Mouse (Mus musculus) spleen, adult 2 months (tissue): Measurements from ENCODE around the gene Snrpa. TPM values are rescaled to one million over a fixed set of nuclear protein-coding genes. Genes with fewer than 3 reads are reported as not detected.
A peak's percentile ranks its signal among the peaks of the same experiment; 100 is the strongest.

Experiments used
- DNase-seq, 2 experiments: peaks; one replicate each; pipeline versions ENCODE4 v3.0.0 to v3.0.0-alpha.2; 2012 to 2021; ENCODE audit warnings: low spot score in 2 of 2, low read depth in 1 of 2
- H3K27ac ChIP-seq: fragments of 200-500 bp; 2 replicates; pipeline ENCODE4 v1.5.1; 2012; ENCODE audit warnings: low read length, inconsistent platforms; ENCODE audit not compliant: insufficient read depth
- H3K27me3 ChIP-seq: fragments of 200-500 bp; 2 replicates; pipeline ENCODE4 v1.6.1; 2012; ENCODE audit warnings: mild to moderate bottlenecking, moderate library complexity, low read length, inconsistent platforms; ENCODE audit not compliant: control insufficient read depth, insufficient read depth
- H3K36me3 ChIP-seq: fragments of 200-500 bp; 2 replicates; pipeline ENCODE4 v1.6.1; 2012; ENCODE audit warnings: mild to moderate bottlenecking, low read length, inconsistent platforms; ENCODE audit not compliant: control insufficient read depth, insufficient read depth
- H3K4me1 ChIP-seq: fragments of 200-500 bp; 2 replicates; pipeline ENCODE4 v1.6.1; 2011; ENCODE audit warnings: inconsistent platforms; ENCODE audit not compliant: control insufficient read depth, insufficient read depth, insufficient read length
- H3K4me3 ChIP-seq: fragments of 200-500 bp; 2 replicates; pipeline ENCODE4 v1.5.1; 2011; ENCODE audit warnings: mild to moderate bottlenecking, inconsistent platforms; ENCODE audit not compliant: insufficient read depth, insufficient read length; ENCODE audit errors: extremely low read depth
- CTCF ChIP-seq: fragments of 200-500 bp; IDR thresholded peaks from 2 replicates; pipeline ENCODE4 v1.5.1; 2011; ENCODE audit warnings: mild to moderate bottlenecking, inconsistent platforms; ENCODE audit not compliant: insufficient read depth, insufficient read length, insufficient replicate concordance; ENCODE audit errors: extremely low read depth
- POLR2A ChIP-seq: fragments of 200-500 bp; IDR thresholded peaks from 2 replicates; pipeline ENCODE4 v1.6.1; 2011; ENCODE audit warnings: low read depth, low read length, inconsistent platforms
- WGBS: fragments of 180-500 bp; shearing (Covaris S2); methylation state at CpG from one replicate; pipeline ENCODE4 v1.1.7; 2018; 5-methylcytosine and 5-hydroxymethylcytosine counted together
- polyA plus RNA-seq: library from polyadenylated mRNA; depleted of rRNA; stranded (reverse); fragments of >200 nt; gene quantifications from 2 replicates; pipeline ENCODE4 v1.2.3, GENCODE M21; 2012

Snrpa gene
- polyA plus RNA-seq, 1 experiment: 93.7 TPM

DNA sequence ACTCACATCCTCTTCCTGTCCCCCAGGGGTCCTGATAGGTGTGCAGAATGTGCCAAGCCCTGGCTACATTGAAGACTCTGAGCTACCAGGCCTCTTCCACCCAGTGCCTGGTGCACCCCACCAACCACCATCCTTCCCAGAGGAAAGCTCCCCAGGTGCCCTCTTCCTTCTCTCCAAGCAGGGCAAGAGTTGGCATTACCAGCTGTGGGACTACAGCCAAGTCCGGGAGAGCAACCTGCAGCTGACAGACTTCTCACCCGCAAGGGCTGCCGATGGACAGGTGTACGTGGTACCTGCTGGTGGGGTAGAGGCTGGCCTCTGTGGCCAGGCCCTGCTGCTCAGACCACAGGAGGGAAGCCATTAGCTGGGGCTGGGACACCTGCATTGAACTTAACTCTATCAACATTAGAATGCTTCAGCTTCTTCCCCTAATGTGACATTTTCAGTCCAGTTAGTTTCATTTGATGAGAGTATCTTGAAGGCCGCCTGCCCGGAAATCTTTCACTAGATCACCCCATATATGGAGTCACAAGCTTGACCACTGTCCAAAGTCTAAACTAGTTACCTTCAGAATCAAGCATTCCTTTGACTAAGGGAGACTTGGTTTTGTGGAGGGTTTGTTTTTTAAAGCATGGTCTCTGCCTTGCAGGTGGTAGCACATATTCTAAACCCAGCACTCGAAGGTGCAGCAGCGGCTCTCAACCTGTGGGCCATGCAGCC, 7.8 kb upstream of the Snrpa start:
- H3K27me3 ChIP-seq: no peaks in the 10 kb centered on the region
- WGBS: 97% methylated on average over 8 of the region's 8 CpGs
- H3K4me1 ChIP-seq: no peaks in the 10 kb centered on the region
- DNase-seq: no peak
- TF ChIP-seq POLR2A: no peak
- TF ChIP-seq CTCF: no peak
- H3K27ac ChIP-seq: no peak overlapping the region
- no peak overlapping the region for H3K4me3 ChIP-seq
- peaks cover 12% of the 10 kb centered on the region for H3K36me3 ChIP-seq

GRCm38 (mm10) chr7:27198779-27199178, 2.7 kb upstream of the Snrpa start:
- TF ChIP-seq POLR2A (no peak), CTCF (no peak)
- peaks cover 7% of the 10 kb centered on the region for H3K36me3 ChIP-seq
- H3K4me1 ChIP-seq: peaks cover 5% of the 10 kb centered on the region; the same call in 1 of the 2 replicates
- H3K27ac ChIP-seq: no peak overlapping the region
- DNase-seq: no peak
- no peaks in the 10 kb centered on the region for H3K27me3 ChIP-seq
- 91% methylated on average over 8 of the region's 8 CpGs for WGBS
- H3K4me3 ChIP-seq: no peak overlapping the region

- Histone ChIP-seq H3K27ac (no peak overlapping the region), H3K36me3 (peaks cover 7% of the 10 kb centered on the region), H3K4me3 (no peak overlapping the region), H3K4me1 (peaks cover 5% of the 10 kb centered on the region; the same call in 1 of the 2 replicates), H3K27me3 (no peaks in the 10 kb centered on the region)
- TF ChIP-seq CTCF (no peak), POLR2A (no peak)
- no peak for DNase-seq
Observed at GRCm38 (mm10) chr7:27198355-27198754, 2.3 kb upstream of the Snrpa start.

- DNase-seq: no peak
- H3K4me3 ChIP-seq: no peak overlapping the region
- TF ChIP-seq CTCF: no peak
- no peak for TF ChIP-seq POLR2A
- H3K27me3 ChIP-seq: no peaks in the 10 kb centered on the region
- H3K27ac ChIP-seq: peak overlapping the region; percentile 19; the same call in 1 of the 2 replicates
- H3K36me3 ChIP-seq: peaks cover 7% of the 10 kb centered on the region
- peaks cover 5% of the 10 kb centered on the region; the same call in 1 of the 2 replicates for H3K4me1 ChIP-seq
- WGBS: 90% methylated on average over 8 of the region's 8 CpGs
Observed at GRCm38 (mm10) chr7:27197634-27198033, 1.6 kb upstream of the Snrpa start.

GRCm38 (mm10) chr7:27197136-27197535, 1.1 kb upstream of the Snrpa start:
- 88% methylated on average over 3 of the region's 3 CpGs for WGBS
- Histone ChIP-seq H3K27me3 (no peaks in the 10 kb centered on the region), H3K4me3 (no peak overlapping the region), H3K4me1 (peaks cover 5% of the 10 kb centered on the region; the same call in 1 of the 2 replicates), H3K36me3 (peaks cover 9% of the 10 kb centered on the region), H3K27ac (peak overlapping the region; percentile 19; the same call in 1 of the 2 replicates)
- no peak for DNase-seq
- TF ChIP-seq POLR2A: no peak
- TF ChIP-seq CTCF: no peak

DNA sequence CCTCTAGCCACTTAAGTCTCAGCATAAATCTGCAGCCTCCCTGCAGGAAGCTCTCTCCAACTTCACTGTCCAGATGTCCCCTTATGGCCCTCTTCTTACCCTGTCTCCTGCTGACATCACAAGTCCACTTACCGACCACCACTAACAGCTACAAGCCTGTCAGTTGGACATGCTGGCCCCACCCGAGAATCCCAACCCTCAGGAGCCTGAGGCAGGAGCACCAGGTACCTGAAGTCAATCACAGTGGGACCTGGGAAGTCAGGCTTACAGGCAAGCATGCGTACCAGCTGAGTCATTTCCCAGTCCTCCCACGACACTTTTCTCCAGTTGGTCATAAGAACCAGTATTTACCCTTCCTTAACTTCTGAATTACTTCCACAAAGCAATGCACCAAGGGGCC, 2.3 kb downstream of the Snrpa start:
- Histone ChIP-seq H3K36me3 (peaks cover 27% of the 10 kb centered on the region), H3K27ac (no peak overlapping the region), H3K4me1 (peaks cover 5% of the 10 kb centered on the region; the same call in 1 of the 2 replicates), H3K27me3 (no peaks in the 10 kb centered on the region), H3K4me3 (no peak overlapping the region)
- TF ChIP-seq CTCF (no peak), POLR2A (no peak)
- 75% methylated on average over 4 of the region's 4 CpGs for WGBS
- DNase-seq: no peak

GRCm38 (mm10) chr7:27192434-27192833, 3.6 kb downstream of the Snrpa start:
- TF ChIP-seq POLR2A (no peak), CTCF (no peak)
- WGBS: 91% methylated on average over 5 of the region's 5 CpGs
- H3K36me3 ChIP-seq: peaks cover 37% of the 10 kb centered on the region

More at GRCm38 (mm10) chr7:27192434-27192833, 3.6 kb downstream of the Snrpa start:
- DNase-seq: no peak
- no peak overlapping the region for H3K4me3 ChIP-seq
- H3K27ac ChIP-seq: no peak overlapping the region
- H3K27me3 ChIP-seq: no peaks in the 10 kb centered on the region
- H3K4me1 ChIP-seq: peaks cover 5% of the 10 kb centered on the region; the same call in 1 of the 2 replicates
